Mouse (Mus musculus): ENCODE data around the gene Nepro. TPM values are rescaled to one million over a fixed set of nuclear protein-coding genes. Genes with fewer than 3 reads are reported as not detected.
A peak's percentile ranks its signal among the peaks of the same experiment; 100 is the strongest.

Gene Nepro
- polyA plus RNA-seq (2016; fragmentation: Nextera tagmentation; extraction: Ambion mirVana): 6.8 and 7.1 TPM in 2 replicates

DNA sequence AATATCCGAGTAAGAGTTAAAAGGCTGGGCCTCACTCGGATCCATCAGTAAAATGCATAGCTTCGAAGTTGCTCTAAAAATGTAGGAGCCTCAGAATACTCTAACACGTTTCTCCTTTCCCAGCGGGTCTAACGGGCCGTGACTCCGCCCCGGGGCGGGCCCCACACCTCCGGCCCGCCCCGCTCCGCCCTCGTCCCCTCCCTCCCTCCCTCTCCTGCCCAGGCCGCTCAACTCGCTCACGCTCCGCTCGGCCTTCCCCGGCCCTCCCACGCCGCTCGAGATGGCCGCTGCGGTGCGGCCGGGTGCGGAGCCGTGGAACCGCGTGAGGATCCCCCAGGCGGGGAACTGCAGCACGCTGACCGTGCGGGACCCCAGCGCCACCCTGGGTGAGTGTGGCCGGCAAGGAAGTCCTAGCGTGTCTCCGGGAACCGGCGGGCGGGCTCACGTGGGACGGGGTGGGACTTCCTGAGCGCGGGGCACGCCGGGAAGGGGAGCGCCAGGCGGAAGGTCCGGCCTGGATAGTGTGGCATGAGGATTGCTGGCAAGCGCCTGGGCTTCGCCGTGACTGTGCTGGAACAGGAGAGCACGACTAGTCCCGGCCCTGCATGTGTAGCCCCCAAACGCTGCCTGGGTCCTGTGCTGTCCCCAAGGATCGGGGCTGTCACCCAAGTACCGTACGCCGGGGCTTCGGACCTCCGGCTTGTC, at the start of gene Nepro:
Nepro (plus strand) TSS at position 219 of the 705 bp plus-strand sequence.
- WGBS: 1% methylated on average over 60 of the region's 64 CpGs
- Histone ChIP-seq H3K36me3 (peaks cover 26% of the 10 kb centered on the region), H3K9me3 (replicated peaks) (no peaks in the 10 kb centered on the region), H3K4me1 (replicated peaks) (peaks cover 15% of the 10 kb centered on the region), H3K27me3 (replicated peaks) (no peaks in the 10 kb centered on the region), H3K4me3 (peak within 1 kb of the TSS; percentile 72), H3K4me2 (peak within 1 kb of the TSS; percentile 87), H3K9ac (peak within 1 kb of the TSS; percentile 88), H3K27ac (ENCODE audit: poor library complexity, severe bottlenecking) (peak within 1 kb of the TSS; percentile 87)
- ATAC-seq (ENCODE audit: insufficient number of reproducible peaks, low FRiP score): peak; percentile 98

DNA sequence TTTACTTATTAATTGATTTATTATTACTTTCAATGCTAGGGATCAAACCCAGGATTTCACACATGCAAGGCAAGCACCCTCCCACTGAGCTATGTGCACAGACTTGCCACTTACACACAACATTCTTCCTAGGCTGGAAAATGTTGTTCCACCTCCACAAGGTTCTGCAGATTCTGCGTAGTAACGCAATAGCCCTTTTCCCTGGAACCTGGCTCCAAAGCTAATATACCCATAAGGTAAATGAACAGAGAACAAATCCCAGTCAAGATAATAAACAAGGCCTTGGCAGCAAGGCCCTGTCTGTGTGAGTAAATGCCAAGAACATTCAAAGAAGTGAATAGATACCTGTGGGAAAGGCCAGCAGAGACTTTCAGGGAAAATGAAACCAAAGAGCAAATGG, 47.7 kb upstream of the Nepro start:
- Histone ChIP-seq H3K27me3 (replicated peaks) (peaks cover 5% of the 10 kb centered on the region; the same call in 1 of the 2 replicates), H3K27ac (ENCODE audit: poor library complexity, severe bottlenecking) (no peak overlapping the region), H3K4me2 (no peak overlapping the region), H3K4me1 (replicated peaks) (peaks cover 22% of the 10 kb centered on the region), H3K9me3 (replicated peaks) (no peaks in the 10 kb centered on the region), H3K36me3 (no peaks in the 10 kb centered on the region), H3K9ac (no peak overlapping the region), H3K4me3 (no peak overlapping the region)
- WGBS: 87% methylated on average over 2 of the region's 2 CpGs
- no peak for ATAC-seq (ENCODE audit: insufficient number of reproducible peaks, low FRiP score)

DNA sequence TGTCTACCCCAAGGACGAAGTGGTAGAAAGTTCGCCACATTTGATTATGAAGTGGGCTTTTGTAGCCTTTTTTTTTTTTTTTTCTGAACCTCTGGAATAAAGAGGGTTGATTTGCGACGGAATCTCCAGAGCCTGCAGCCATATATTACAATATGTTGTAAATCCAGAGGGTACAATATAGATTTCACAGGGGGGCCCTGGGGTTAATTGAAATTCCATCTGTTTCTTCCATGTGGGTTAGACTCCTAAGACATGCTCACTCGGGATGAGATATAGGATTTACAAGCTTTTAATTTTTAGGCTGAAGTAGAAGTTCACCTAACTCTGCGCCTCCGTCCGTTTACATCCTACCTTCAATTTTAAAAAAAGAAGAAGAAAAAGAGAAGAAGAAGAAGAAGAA, 45.0 kb upstream of the Nepro start:
- H3K4me2 ChIP-seq: no peak overlapping the region
- WGBS: 92% methylated on average over 8 of the region's 8 CpGs
- peaks cover 6% of the 10 kb centered on the region; the same call in 1 of the 2 replicates for H3K9me3 ChIP-seq (replicated peaks)
- no peak overlapping the region for H3K4me3 ChIP-seq
- H3K27ac ChIP-seq (ENCODE audit: poor library complexity, severe bottlenecking): no peak overlapping the region
- no peaks in the 10 kb centered on the region for H3K27me3 ChIP-seq (replicated peaks)
- H3K36me3 ChIP-seq: no peaks in the 10 kb centered on the region
- peaks cover 12% of the 10 kb centered on the region for H3K4me1 ChIP-seq (replicated peaks)
- ATAC-seq (ENCODE audit: insufficient number of reproducible peaks, low FRiP score): no peak
- no peak overlapping the region for H3K9ac ChIP-seq

DNA sequence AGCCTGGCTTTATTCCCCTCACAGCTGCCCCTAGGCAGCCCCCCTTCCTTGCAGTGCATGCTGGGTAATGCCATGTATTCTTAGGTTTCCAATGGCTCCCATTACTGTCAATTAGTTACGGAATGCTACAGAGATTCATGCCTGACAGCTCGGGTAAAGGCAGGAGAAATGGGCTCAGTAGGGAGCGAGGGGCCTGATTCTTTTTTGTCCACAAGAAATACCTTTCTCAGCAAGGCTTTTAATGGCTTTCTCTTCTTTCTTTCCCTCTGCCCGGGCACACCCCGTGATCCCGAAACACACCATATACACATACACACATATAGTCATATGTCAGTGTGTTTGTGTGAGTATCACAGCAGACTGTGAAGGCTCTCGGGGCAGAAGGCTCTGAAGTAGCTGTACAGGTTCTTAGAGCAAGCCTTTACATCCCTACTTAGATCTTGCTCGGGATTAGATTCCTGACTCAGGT, 44.6 kb upstream of the Nepro start:
- Histone ChIP-seq H3K27me3 (replicated peaks) (no peaks in the 10 kb centered on the region), H3K9ac (no peak overlapping the region), H3K9me3 (replicated peaks) (peaks cover 6% of the 10 kb centered on the region; the same call in 1 of the 2 replicates), H3K27ac (ENCODE audit: poor library complexity, severe bottlenecking) (no peak overlapping the region), H3K4me2 (no peak overlapping the region), H3K4me3 (no peak overlapping the region), H3K4me1 (replicated peaks) (peaks cover 12% of the 10 kb centered on the region), H3K36me3 (no peaks in the 10 kb centered on the region)
- 77% methylated on average over 8 of the region's 8 CpGs for WGBS
- ATAC-seq (ENCODE audit: insufficient number of reproducible peaks, low FRiP score): no peak

DNA sequence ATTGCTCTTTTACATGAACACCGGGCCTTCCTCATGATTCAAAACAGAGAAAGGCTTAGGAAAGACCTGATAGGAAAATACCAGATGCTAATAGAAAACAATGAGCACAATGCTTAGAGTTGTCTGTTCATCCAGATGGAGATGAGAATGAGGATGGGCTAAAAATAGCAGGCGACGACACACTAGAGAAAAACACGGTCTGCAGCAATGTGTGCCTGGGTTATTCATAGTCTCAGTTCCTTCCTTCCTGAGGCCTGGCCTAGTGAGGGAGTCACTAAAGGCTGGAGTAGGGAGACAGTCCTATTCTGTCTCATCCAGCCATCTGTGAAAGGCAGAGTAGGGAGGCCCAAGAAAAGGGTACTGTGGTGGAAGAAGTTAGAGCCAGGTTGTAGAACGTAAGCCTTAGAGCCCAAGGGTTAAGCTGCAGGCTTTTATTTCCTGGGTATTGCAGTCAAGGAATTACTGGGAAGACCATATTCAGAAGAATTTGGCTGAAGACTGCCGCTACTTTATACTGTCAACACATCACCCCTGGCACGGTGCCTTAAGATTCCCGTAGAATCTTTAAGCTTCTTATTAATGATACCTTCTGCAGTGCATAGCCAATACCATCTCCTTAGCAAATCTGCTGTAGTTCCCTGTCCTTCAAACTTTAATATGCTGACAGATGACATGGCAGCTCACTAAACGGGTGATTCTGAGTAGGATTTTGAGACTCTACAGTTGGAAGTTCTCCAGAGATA, 43.2 kb upstream of the Nepro start:
- ATAC-seq (ENCODE audit: insufficient number of reproducible peaks, low FRiP score): peak; percentile 76

DNA sequence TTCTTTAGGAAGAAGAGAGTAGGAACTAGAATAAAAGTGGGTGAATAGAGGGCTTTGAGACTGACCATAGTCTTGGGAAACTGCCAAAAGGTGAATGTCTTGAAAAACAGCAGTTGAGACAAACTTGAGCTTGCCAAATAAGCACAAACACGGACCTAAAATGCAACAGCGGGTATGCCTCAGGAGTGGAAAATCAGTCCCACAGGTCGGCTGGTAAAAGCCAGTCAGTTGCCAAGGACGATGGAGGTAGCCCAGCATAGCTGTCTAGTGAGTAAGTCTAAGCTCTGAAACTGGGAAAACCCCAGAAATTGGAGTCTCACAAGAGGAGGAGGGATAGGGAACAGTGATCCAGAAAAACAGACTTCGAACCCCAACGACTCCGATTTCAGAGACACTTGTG, 39.5 kb upstream of the Nepro start:
- peaks cover 6% of the 10 kb centered on the region; the same call in 1 of the 2 replicates for H3K9me3 ChIP-seq (replicated peaks)
- H3K9ac ChIP-seq: no peak overlapping the region
- H3K36me3 ChIP-seq: no peaks in the 10 kb centered on the region
- H3K27me3 ChIP-seq (replicated peaks): no peaks in the 10 kb centered on the region
- no peak overlapping the region for H3K4me2 ChIP-seq
- H3K27ac ChIP-seq (ENCODE audit: poor library complexity, severe bottlenecking): no peak overlapping the region
- H3K4me1 ChIP-seq (replicated peaks): peaks cover 23% of the 10 kb centered on the region
- WGBS: 75% methylated on average over 7 of the region's 7 CpGs
- ATAC-seq (ENCODE audit: insufficient number of reproducible peaks, low FRiP score): no peak
- no peak overlapping the region for H3K4me3 ChIP-seq

More for the DNA sequence above, 43.2 kb upstream of the Nepro start:
- Histone ChIP-seq H3K4me3 (no peak overlapping the region), H3K9me3 (replicated peaks) (peaks cover 6% of the 10 kb centered on the region; the same call in 1 of the 2 replicates), H3K4me1 (replicated peaks) (peaks cover 12% of the 10 kb centered on the region), H3K36me3 (no peaks in the 10 kb centered on the region), H3K9ac (0 out of 2 replicates have a peak overlapping the region, but pooled peaks have one; percentile 16), H3K27me3 (replicated peaks) (no peaks in the 10 kb centered on the region), H3K27ac (ENCODE audit: poor library complexity, severe bottlenecking) (peak overlapping the region; percentile 82), H3K4me2 (no peak overlapping the region)
- WGBS: 42% methylated on average over 9 of the region's 9 CpGs

DNA sequence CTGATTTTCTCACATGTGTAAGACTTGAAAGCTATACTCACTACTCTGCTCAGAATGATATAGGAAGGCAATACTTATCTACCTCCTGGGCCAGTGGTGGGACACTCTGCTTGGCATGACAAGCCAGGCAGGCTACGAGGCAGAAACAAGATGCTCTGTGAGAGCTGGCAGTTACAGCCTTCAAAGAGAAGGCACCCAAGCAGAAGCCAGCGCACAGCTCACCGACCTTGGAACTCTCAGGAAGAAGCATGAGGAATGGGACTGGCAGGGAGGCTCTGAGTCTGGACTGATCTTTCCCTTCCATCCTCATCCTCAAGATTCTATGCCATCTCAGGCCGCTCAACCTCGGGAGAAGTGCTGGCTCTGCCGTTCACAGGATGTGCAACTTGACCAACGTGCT, 38.7 kb upstream of the Nepro start:
- Histone ChIP-seq H3K9ac (no peak overlapping the region), H3K9me3 (replicated peaks) (peaks cover 6% of the 10 kb centered on the region; the same call in 1 of the 2 replicates), H3K4me3 (no peak overlapping the region), H3K27me3 (replicated peaks) (no peaks in the 10 kb centered on the region), H3K4me2 (no peak overlapping the region), H3K36me3 (no peaks in the 10 kb centered on the region), H3K27ac (ENCODE audit: poor library complexity, severe bottlenecking) (no peak overlapping the region), H3K4me1 (replicated peaks) (peaks cover 21% of the 10 kb centered on the region)
- WGBS: 73% methylated on average over 7 of the region's 7 CpGs
- no peak for ATAC-seq (ENCODE audit: insufficient number of reproducible peaks, low FRiP score)

DNA sequence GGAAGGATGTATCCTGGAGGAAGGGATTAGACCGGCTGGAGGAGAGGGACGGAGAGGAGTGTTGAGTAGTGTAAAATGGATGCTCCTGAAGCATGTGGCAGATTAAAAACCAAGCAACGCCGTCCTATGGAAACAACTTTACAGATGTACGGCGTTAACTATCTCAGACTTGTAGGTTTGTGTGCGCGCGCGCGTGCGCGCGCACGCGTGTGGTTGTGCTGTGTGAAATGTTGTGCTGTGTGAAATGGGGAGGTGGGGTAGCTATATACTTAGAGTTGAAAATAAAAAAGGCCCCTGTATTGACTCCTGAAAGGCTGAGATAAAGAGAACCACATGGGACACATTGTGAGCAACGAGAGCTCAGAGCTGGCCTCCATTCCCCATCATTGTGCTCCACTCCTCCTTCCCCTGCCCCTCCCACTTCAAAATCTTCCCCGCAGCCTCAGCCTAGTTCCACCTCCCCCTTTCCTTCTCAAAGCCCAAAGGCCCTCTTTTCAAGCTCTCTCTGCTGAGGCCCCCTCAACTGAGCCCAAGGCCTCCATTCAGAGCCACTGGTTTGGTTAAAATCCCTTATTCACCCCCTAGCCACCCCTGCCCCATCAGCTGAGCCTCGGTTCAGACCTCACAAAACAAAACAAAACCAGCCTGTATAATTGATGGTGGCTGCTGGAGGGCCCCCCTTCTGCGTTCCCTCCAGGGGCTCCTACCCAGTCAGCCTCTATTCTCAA, 36.9 kb upstream of the Nepro start:
- Histone ChIP-seq H3K27ac (ENCODE audit: poor library complexity, severe bottlenecking) (no peak overlapping the region), H3K36me3 (no peaks in the 10 kb centered on the region), H3K9me3 (replicated peaks) (0 out of 2 replicates have a peak, but pooled peaks cover 3% of the 10 kb centered on the region), H3K4me2 (peak overlapping the region; percentile 66), H3K4me1 (replicated peaks) (peaks cover 20% of the 10 kb centered on the region), H3K4me3 (peak overlapping the region; percentile 37), H3K9ac (0 out of 2 replicates have a peak overlapping the region, but pooled peaks have one; percentile 52), H3K27me3 (replicated peaks) (no peaks in the 10 kb centered on the region)
- ATAC-seq (ENCODE audit: insufficient number of reproducible peaks, low FRiP score): no peak
- WGBS: 56% methylated on average over 20 of the region's 20 CpGs

DNA sequence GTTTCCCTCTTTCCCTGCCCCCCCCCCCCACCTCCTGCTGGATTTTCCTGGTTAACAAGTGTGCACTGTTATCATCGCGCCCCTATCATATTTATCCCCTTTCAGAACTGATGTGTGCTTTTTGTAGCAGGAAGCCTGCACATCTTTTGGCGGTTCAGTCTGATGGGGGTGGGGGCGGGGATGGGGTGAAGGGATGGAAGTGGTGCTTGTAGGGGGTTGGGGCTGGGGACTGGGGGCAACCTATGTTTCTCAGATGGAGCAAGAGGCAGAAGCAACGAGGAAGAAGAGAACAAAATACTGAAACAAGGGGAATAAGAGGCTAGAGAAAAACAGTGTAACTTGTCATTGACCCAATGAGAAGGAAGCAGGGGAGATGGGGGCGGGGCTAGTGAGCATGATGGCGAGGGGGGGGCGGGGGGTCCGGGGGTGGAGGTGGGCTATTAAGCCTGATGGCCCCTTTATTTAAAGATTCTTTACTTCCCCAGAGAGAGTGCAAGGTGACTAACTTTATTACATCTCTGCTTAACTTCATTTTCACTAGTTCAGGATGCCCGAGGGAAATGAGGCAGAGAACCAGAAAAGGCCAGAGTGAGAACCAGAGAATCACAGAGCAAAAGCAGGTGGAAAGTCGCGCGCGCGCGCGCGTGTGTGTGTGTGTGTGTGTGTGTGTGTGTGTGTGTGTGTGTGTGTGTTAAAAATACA, 36.2 kb upstream of the Nepro start:
- H3K4me1 ChIP-seq (replicated peaks): peaks cover 20% of the 10 kb centered on the region
- no peaks in the 10 kb centered on the region for H3K27me3 ChIP-seq (replicated peaks)
- H3K4me2 ChIP-seq: peak overlapping the region; percentile 66
- no peak for ATAC-seq (ENCODE audit: insufficient number of reproducible peaks, low FRiP score)
- peak overlapping the region; percentile 37 for H3K4me3 ChIP-seq
- H3K9ac ChIP-seq: peak overlapping the region; percentile 52; the same call in 1 of the 2 replicates
- 8% methylated on average over 17 of the region's 18 CpGs for WGBS
- no peak overlapping the region for H3K27ac ChIP-seq (ENCODE audit: poor library complexity, severe bottlenecking)
- H3K36me3 ChIP-seq: no peaks in the 10 kb centered on the region
- no peaks in the 10 kb centered on the region for H3K9me3 ChIP-seq (replicated peaks)

DNA sequence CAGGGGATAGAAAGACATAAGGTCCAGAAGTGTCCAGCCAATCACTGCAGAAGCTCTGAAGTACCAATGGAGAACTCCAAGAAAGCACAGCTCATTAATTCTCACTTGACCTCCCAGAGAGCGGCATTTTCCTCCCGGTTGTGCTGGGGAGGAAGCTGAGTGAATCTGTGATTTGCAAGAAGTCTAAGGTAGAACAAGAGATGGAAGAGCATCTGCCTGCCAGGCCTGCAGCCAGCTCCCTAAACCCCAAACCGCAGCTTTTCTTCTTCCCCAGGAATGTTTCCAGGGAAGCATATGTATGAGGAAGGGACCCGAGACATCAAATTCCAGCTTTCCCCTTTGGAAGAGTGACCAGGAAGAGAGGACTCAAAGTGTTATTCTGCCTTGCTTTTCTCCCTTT, 35.6 kb upstream of the Nepro start:
- no peaks in the 10 kb centered on the region for H3K27me3 ChIP-seq (replicated peaks)
- H3K9me3 ChIP-seq (replicated peaks): no peaks in the 10 kb centered on the region
- WGBS: 30% methylated on average over 4 of the region's 4 CpGs
- H3K4me3 ChIP-seq: no peak overlapping the region
- no peak overlapping the region for H3K9ac ChIP-seq
- peaks cover 20% of the 10 kb centered on the region for H3K4me1 ChIP-seq (replicated peaks)
- peak overlapping the region; percentile 66 for H3K4me2 ChIP-seq
- ATAC-seq (ENCODE audit: insufficient number of reproducible peaks, low FRiP score): no peak
- no peaks in the 10 kb centered on the region for H3K36me3 ChIP-seq
- H3K27ac ChIP-seq (ENCODE audit: poor library complexity, severe bottlenecking): no peak overlapping the region

Measured in heart, embryonic 12.5 days (tissue).